Mouse (Mus musculus): Measurements from ENCODE around the gene Tank. TPM values are rescaled to one million over a fixed set of nuclear protein-coding genes. Genes with fewer than 3 reads are reported as not detected.

Tank gene
- polyA plus RNA-seq, 1 experiment from 2014 or later: 20.4 TPM

DNA sequence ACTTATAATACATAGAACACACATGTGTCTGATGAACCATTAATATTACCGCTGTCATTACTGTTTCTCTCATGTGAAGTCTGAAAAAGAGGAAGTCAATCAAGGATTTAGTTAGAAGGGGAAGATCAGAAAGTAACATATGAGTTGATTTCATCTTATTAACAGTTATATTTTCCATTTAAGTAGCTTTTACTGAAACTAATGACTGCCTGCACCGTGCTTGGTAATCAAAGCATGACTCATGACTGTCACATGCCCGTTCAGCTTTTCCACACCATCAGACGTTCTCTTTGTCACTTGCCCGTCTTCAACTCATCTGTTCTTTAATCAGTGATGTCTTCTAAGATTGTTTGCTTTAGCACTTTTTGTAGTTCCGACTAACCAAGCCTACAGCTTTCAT lies 15.2 kb upstream of the Tank start:
- no peak overlapping the region for H3K27ac ChIP-seq (ENCODE audit: low read depth, low read length)
- H3K4me3 ChIP-seq (ENCODE audit: low read depth, low read length): no peak overlapping the region
- no peaks in the 10 kb centered on the region for H3K27me3 ChIP-seq (replicated peaks; ENCODE audit: control insufficient read depth, insufficient read depth, low read length)
- no peak for TF ChIP-seq CTCF (IDR thresholded peaks at IDR 0.05; ENCODE audit: low read depth)
- H3K36me3 ChIP-seq (ENCODE audit: control insufficient read depth, insufficient read depth): no peaks in the 10 kb centered on the region
- H3K9ac ChIP-seq (ENCODE audit: low read depth, low read length): no peak overlapping the region
- no peaks in the 10 kb centered on the region for H3K9me3 ChIP-seq (ENCODE audit: control insufficient read depth)
- ATAC-seq: no peak
- 75% methylated on average over 6 of the region's 6 CpGs for WGBS
- H3K4me2 ChIP-seq (replicated peaks; ENCODE audit: low read depth): no peak overlapping the region
- no peaks in the 10 kb centered on the region for H3K4me1 ChIP-seq (replicated peaks; ENCODE audit: control insufficient read depth, insufficient read depth, low read length)

DNA sequence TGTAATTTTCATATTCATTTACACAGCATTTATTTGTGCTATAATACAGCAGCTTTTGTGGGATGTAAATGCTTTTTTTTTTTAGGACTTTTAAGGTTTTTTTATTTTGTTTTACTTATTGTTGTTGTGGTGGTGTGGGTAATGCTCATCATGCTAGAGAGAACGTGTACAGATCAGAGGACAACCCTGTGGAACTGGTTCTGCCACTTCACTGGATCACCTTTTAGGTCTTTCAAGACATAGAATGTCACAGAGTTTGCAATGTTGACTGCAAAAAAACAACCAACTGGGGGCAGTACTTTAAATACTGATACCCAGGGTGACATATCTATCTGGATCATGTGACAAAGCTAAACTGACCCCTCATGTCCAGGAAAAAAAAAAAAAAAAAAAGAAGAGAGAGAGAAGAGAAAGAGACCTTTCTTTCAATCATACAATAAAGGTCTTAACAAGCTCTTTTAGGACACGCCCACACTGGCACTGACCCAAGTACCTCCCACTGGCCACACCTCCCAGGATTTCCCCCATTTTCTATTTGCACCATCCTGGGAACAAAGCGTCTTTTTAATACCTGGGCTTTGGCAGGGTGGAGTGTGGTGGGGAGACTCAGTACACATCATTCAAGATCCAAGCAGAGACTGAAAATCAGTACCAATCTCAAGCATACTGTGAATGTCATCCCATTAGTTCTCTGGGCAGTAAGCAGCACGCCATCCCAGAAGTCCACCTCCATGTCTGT lies 11.2 kb upstream of the Tank start:
- no peaks in the 10 kb centered on the region for H3K9me3 ChIP-seq (ENCODE audit: control insufficient read depth)
- no peak overlapping the region for H3K9ac ChIP-seq (ENCODE audit: low read depth, low read length)
- H3K27ac ChIP-seq (ENCODE audit: low read depth, low read length): no peak overlapping the region
- H3K4me3 ChIP-seq (ENCODE audit: low read depth, low read length): no peak overlapping the region
- ATAC-seq: 0 out of 2 replicates have a peak, but pooled peaks have one; percentile 33
- no peaks in the 10 kb centered on the region for H3K4me1 ChIP-seq (replicated peaks; ENCODE audit: control insufficient read depth, insufficient read depth, low read length)
- no peak overlapping the region for H3K4me2 ChIP-seq (replicated peaks; ENCODE audit: low read depth)
- no peaks in the 10 kb centered on the region for H3K27me3 ChIP-seq (replicated peaks; ENCODE audit: control insufficient read depth, insufficient read depth, low read length)
- 43% methylated on average over 4 of the region's 4 CpGs for WGBS
- H3K36me3 ChIP-seq (ENCODE audit: control insufficient read depth, insufficient read depth): no peaks in the 10 kb centered on the region
- TF ChIP-seq CTCF (IDR thresholded peaks at IDR 0.05; ENCODE audit: low read depth): no peak

DNA sequence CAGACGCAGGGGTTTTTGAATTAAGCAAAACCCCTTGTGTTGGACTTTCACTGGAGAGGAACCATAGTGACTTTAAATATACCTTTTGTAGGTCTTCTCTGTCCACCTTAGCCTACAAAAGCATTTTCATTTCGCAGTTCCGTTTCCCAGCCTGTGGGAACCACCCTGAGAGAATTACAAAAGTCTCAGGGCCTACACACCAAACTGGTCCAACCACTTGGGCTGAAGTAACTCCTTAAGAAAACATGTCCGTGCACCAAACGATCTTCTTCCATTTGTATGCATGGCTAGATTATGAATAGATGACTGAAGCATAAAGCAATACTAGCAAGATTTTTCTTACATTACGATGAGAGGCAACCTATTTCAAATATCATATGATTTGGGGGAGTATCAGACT lies 9.2 kb upstream of the Tank start:
- no peaks in the 10 kb centered on the region for H3K27me3 ChIP-seq (replicated peaks; ENCODE audit: control insufficient read depth, insufficient read depth, low read length)
- no peaks in the 10 kb centered on the region for H3K4me1 ChIP-seq (replicated peaks; ENCODE audit: control insufficient read depth, insufficient read depth, low read length)
- H3K9me3 ChIP-seq (ENCODE audit: control insufficient read depth): no peaks in the 10 kb centered on the region
- WGBS: 70% methylated on average over 6 of the region's 6 CpGs
- H3K4me3 ChIP-seq (ENCODE audit: low read depth, low read length): no peak overlapping the region
- H3K9ac ChIP-seq (ENCODE audit: low read depth, low read length): no peak overlapping the region
- H3K27ac ChIP-seq (ENCODE audit: low read depth, low read length): no peak overlapping the region
- H3K4me2 ChIP-seq (replicated peaks; ENCODE audit: low read depth): no peak overlapping the region
- no peaks in the 10 kb centered on the region for H3K36me3 ChIP-seq (ENCODE audit: control insufficient read depth, insufficient read depth)
- TF ChIP-seq CTCF (IDR thresholded peaks at IDR 0.05; ENCODE audit: low read depth): no peak
- ATAC-seq: no peak

DNA sequence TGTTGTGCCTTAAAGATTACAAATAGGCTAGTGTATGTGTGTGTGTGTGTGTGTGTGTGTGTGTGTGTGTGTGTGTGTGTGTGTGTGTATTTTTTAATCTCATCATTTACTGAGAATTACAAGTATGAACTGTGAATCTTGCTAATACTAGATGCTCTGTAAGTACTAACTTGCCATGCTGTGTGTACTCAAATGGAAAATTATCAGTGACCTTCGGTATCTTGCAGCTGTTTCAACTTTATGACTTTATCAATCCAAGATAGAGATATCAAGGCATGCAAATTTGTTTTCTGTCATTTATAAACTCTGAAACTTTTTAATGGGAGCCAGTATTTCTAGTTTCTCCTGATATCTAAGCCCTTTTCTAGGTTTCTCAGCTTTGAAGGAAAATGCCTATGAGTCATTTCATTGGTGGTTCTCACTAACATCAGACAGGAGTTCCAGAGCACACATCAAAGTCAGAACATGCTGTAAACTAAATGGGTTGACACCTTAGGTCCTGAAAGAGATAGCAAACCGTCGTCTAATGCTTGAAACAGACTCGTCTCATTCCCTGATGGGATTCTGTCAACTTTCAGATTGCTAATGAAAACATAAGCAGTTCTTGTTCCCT lies 6.9 kb upstream of the Tank start:
- H3K4me3 ChIP-seq (ENCODE audit: low read depth, low read length): no peak overlapping the region
- H3K36me3 ChIP-seq (ENCODE audit: control insufficient read depth, insufficient read depth): no peaks in the 10 kb centered on the region
- no peak overlapping the region for H3K9ac ChIP-seq (ENCODE audit: low read depth, low read length)
- no peak for TF ChIP-seq CTCF (IDR thresholded peaks at IDR 0.05; ENCODE audit: low read depth)
- no peaks in the 10 kb centered on the region for H3K9me3 ChIP-seq (ENCODE audit: control insufficient read depth)
- WGBS: 21% methylated on average over 4 of the region's 4 CpGs
- no peak for ATAC-seq
- H3K4me1 ChIP-seq (replicated peaks; ENCODE audit: control insufficient read depth, insufficient read depth, low read length): no peaks in the 10 kb centered on the region
- H3K27ac ChIP-seq (ENCODE audit: low read depth, low read length): no peak overlapping the region
- no peaks in the 10 kb centered on the region for H3K27me3 ChIP-seq (replicated peaks; ENCODE audit: control insufficient read depth, insufficient read depth, low read length)
- H3K4me2 ChIP-seq (replicated peaks; ENCODE audit: low read depth): no peak overlapping the region

DNA sequence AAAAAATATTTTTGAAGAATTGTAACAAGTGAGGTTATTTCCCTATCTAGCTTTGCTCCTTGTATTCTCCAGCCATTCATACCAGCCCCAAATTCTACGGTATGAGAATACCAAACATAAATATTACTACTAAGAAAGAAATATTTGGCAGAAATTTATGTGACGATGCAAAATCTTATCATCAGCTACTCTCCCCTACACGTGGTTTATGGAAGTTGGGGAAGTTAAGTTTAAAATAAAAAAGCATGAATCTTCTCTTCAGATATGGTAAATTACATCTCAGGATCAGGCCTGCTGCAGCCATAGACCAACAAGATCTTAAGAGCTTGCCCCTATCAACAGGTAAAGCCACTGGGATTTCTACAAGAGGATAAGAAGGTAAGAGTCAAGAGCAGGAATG lies 1.9 kb upstream of the Tank start:
- Histone ChIP-seq H3K4me3 (ENCODE audit: low read depth, low read length) (no peak overlapping the region), H3K9me3 (ENCODE audit: control insufficient read depth) (no peaks in the 10 kb centered on the region), H3K36me3 (ENCODE audit: control insufficient read depth, insufficient read depth) (no peaks in the 10 kb centered on the region), H3K27me3 (replicated peaks; ENCODE audit: control insufficient read depth, insufficient read depth, low read length) (no peaks in the 10 kb centered on the region), H3K4me2 (replicated peaks; ENCODE audit: low read depth) (no peak overlapping the region), H3K4me1 (replicated peaks; ENCODE audit: control insufficient read depth, insufficient read depth, low read length) (no peaks in the 10 kb centered on the region), H3K27ac (ENCODE audit: low read depth, low read length) (no peak overlapping the region), H3K9ac (ENCODE audit: low read depth, low read length) (no peak overlapping the region)
- TF ChIP-seq CTCF (IDR thresholded peaks at IDR 0.05; ENCODE audit: low read depth): no peak
- ATAC-seq: no peak
- 76% methylated on average over 3 of the region's 3 CpGs for WGBS

DNA sequence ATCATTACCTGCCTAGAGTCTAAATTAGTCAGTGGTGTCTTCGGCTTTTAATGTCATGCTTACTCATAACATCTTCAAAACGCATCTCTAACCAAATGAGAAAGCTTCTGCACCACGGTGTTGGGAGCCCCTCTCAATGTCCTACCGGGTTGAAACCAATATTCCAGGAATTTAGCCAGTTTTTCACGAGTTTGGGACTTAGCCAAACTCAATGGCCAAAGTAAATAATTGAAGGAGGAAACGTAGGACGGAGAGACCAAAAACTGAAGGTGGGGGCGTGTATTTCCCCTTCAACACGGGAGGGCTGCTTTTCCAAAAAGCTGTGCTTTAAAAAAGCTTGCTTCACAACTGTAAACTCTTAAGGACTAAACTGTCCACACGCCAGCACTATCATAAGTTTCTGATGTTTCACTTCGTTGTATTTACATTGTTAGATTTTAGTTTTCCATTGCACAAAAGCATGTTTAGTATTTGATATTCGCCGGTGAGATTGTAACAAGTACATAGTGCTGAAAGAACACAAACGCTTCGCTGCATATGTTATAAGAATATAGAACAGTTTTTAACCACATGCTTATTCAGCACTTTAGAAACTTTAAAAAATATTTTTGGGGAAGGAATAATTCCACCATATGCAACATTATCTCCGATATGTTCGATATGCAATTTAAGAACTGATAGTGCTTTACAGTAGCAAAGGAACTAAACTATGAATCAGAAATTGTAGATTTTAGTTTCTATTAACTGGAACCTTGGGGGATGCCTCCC lies 1.3 kb upstream of the Tank start:
- no peaks in the 10 kb centered on the region for H3K36me3 ChIP-seq (ENCODE audit: control insufficient read depth, insufficient read depth)
- no peak overlapping the region for H3K9ac ChIP-seq (ENCODE audit: low read depth, low read length)
- no peak for TF ChIP-seq CTCF (IDR thresholded peaks at IDR 0.05; ENCODE audit: low read depth)
- H3K27me3 ChIP-seq (replicated peaks; ENCODE audit: control insufficient read depth, insufficient read depth, low read length): no peaks in the 10 kb centered on the region
- ATAC-seq: no peak
- H3K4me1 ChIP-seq (replicated peaks; ENCODE audit: control insufficient read depth, insufficient read depth, low read length): no peaks in the 10 kb centered on the region
- 72% methylated on average over 17 of the region's 17 CpGs for WGBS
- no peak overlapping the region for H3K27ac ChIP-seq (ENCODE audit: low read depth, low read length)
- no peak overlapping the region for H3K4me3 ChIP-seq (ENCODE audit: low read depth, low read length)
- no peaks in the 10 kb centered on the region for H3K9me3 ChIP-seq (ENCODE audit: control insufficient read depth)
- H3K4me2 ChIP-seq (replicated peaks; ENCODE audit: low read depth): no peak overlapping the region
